Mouse (Mus musculus): ENCODE results near the gene Obscn. TPM values are rescaled to one million over a fixed set of nuclear protein-coding genes. Genes with fewer than 3 reads are reported as not detected.

Obscn gene
- polyA plus RNA-seq, 1 experiment from 2014 or later: 1.0 TPM

- H3K27ac ChIP-seq (ENCODE audit: low read length): peak within 1 kb of the TSS; percentile 81
- peak within 1 kb of the TSS; percentile 93 for H3K4me2 ChIP-seq (ENCODE audit: low read depth, low read length)
- WGBS: under 1% methylated on average over 64 of the region's 64 CpGs
- H3K4me3 ChIP-seq (ENCODE audit: low read length): peak within 1 kb of the TSS; percentile 98
- peaks cover 32% of the 10 kb centered on the region for H3K4me1 ChIP-seq (ENCODE audit: control insufficient read depth, insufficient read depth, low read length)
- peak; percentile 75 for ATAC-seq
- no peaks in the 10 kb centered on the region for H3K27me3 ChIP-seq (replicated peaks; ENCODE audit: control insufficient read depth, insufficient read depth, low read length)
- H3K9me3 ChIP-seq (ENCODE audit: control insufficient read depth, low read length): no peaks in the 10 kb centered on the region
- H3K36me3 ChIP-seq (ENCODE audit: control insufficient read depth, insufficient read depth, low read length): peaks cover 7% of the 10 kb centered on the region; the same call in 1 of the 2 replicates
- peak within 1 kb of the TSS; percentile 93 for H3K9ac ChIP-seq (ENCODE audit: low read depth, low read length)
Measured at GRCm38 (mm10) chr11:58978027-58978705, 158.0 kb downstream of the Obscn start, which contains the start of gene Trim11. TSS of gene Trim11 (plus strand) at chr11:58978093.

GRCm38 (mm10) chr11:58977607-58978026, 158.6 kb downstream of the Obscn start:
- H3K4me1 ChIP-seq (ENCODE audit: control insufficient read depth, insufficient read depth, low read length): peaks cover 32% of the 10 kb centered on the region
- peaks cover 3% of the 10 kb centered on the region; the same call in 1 of the 2 replicates for H3K36me3 ChIP-seq (ENCODE audit: control insufficient read depth, insufficient read depth, low read length)
- peak overlapping the region; percentile 93 for H3K9ac ChIP-seq (ENCODE audit: low read depth, low read length)
- H3K4me2 ChIP-seq (ENCODE audit: low read depth, low read length): peak overlapping the region; percentile 93
- ATAC-seq: peak; percentile 34
- peak overlapping the region; percentile 81 for H3K27ac ChIP-seq (ENCODE audit: low read length)
- under 1% methylated on average over 21 of the region's 21 CpGs for WGBS
- no peaks in the 10 kb centered on the region for H3K27me3 ChIP-seq (replicated peaks; ENCODE audit: control insufficient read depth, insufficient read depth, low read length)
- H3K9me3 ChIP-seq (ENCODE audit: control insufficient read depth, low read length): no peaks in the 10 kb centered on the region
- peak overlapping the region; percentile 98 for H3K4me3 ChIP-seq (ENCODE audit: low read length)

GRCm38 (mm10) chr11:58977150-58977549, 159.1 kb downstream of the Obscn start:
- H3K27me3 ChIP-seq (replicated peaks; ENCODE audit: control insufficient read depth, insufficient read depth, low read length): no peaks in the 10 kb centered on the region
- peak; percentile 43; the same call in 1 of the 2 replicates for ATAC-seq
- peak overlapping the region; percentile 98 for H3K4me3 ChIP-seq (ENCODE audit: low read length)
- WGBS: under 1% methylated on average over 29 of the region's 29 CpGs
- H3K4me2 ChIP-seq (ENCODE audit: low read depth, low read length): peak overlapping the region; percentile 93
- peak overlapping the region; percentile 81 for H3K27ac ChIP-seq (ENCODE audit: low read length)
- peak overlapping the region; percentile 93 for H3K9ac ChIP-seq (ENCODE audit: low read depth, low read length)
- H3K36me3 ChIP-seq (ENCODE audit: control insufficient read depth, insufficient read depth, low read length): no peaks in the 10 kb centered on the region; the same call in 1 of the 2 replicates
- peaks cover 32% of the 10 kb centered on the region for H3K4me1 ChIP-seq (ENCODE audit: control insufficient read depth, insufficient read depth, low read length)
- H3K9me3 ChIP-seq (ENCODE audit: control insufficient read depth, low read length): no peaks in the 10 kb centered on the region

GRCm38 (mm10) chr11:58974414-58974813, 161.8 kb downstream of the Obscn start:
- Histone ChIP-seq H3K4me3 (ENCODE audit: low read length) (no peak overlapping the region), H3K4me1 (ENCODE audit: control insufficient read depth, insufficient read depth, low read length) (peaks cover 11% of the 10 kb centered on the region), H3K9ac (ENCODE audit: low read depth, low read length) (no peak overlapping the region), H3K36me3 (ENCODE audit: control insufficient read depth, insufficient read depth, low read length) (no peaks in the 10 kb centered on the region), H3K9me3 (ENCODE audit: control insufficient read depth, low read length) (no peaks in the 10 kb centered on the region), H3K27me3 (replicated peaks; ENCODE audit: control insufficient read depth, insufficient read depth, low read length) (no peaks in the 10 kb centered on the region), H3K27ac (ENCODE audit: low read length) (no peak overlapping the region), H3K4me2 (ENCODE audit: low read depth, low read length) (no peak overlapping the region)
- WGBS: 87% methylated on average over 3 of the region's 3 CpGs
- ATAC-seq: no peak

- H3K9me3 ChIP-seq (ENCODE audit: control insufficient read depth, low read length): no peaks in the 10 kb centered on the region
- no peak overlapping the region for H3K4me2 ChIP-seq (ENCODE audit: low read depth, low read length)
- no peak overlapping the region for H3K4me3 ChIP-seq (ENCODE audit: low read length)
- H3K27me3 ChIP-seq (replicated peaks; ENCODE audit: control insufficient read depth, insufficient read depth, low read length): no peaks in the 10 kb centered on the region
- no peak overlapping the region for H3K27ac ChIP-seq (ENCODE audit: low read length)
- H3K36me3 ChIP-seq (ENCODE audit: control insufficient read depth, insufficient read depth, low read length): no peaks in the 10 kb centered on the region
- ATAC-seq: no peak
- WGBS: 91% methylated on average over 3 of the region's 3 CpGs
- no peak overlapping the region for H3K9ac ChIP-seq (ENCODE audit: low read depth, low read length)
- H3K4me1 ChIP-seq (ENCODE audit: control insufficient read depth, insufficient read depth, low read length): peaks cover 7% of the 10 kb centered on the region
Measured at GRCm38 (mm10) chr11:58971796-58972195, 164.4 kb downstream of the Obscn start.

- no peaks in the 10 kb centered on the region for H3K27me3 ChIP-seq (replicated peaks; ENCODE audit: control insufficient read depth, insufficient read depth, low read length)
- H3K4me1 ChIP-seq (ENCODE audit: control insufficient read depth, insufficient read depth, low read length): peaks cover 7% of the 10 kb centered on the region
- H3K9ac ChIP-seq (ENCODE audit: low read depth, low read length): no peak overlapping the region
- no peak overlapping the region for H3K4me2 ChIP-seq (ENCODE audit: low read depth, low read length)
- WGBS: 90% methylated on average over 21 of the region's 21 CpGs
- no peaks in the 10 kb centered on the region for H3K36me3 ChIP-seq (ENCODE audit: control insufficient read depth, insufficient read depth, low read length)
- H3K27ac ChIP-seq (ENCODE audit: low read length): no peak overlapping the region
- no peak for ATAC-seq
- H3K4me3 ChIP-seq (ENCODE audit: low read length): no peak overlapping the region
- no peaks in the 10 kb centered on the region for H3K9me3 ChIP-seq (ENCODE audit: control insufficient read depth, low read length)
Measured at GRCm38 (mm10) chr11:58970831-58971530, 165.2 kb downstream of the Obscn start.

- 48% methylated on average over 6 of the region's 6 CpGs for whole genome bisulfite sequencing
- H3K4me2 ChIP-seq (ENCODE audit: low read depth, low read length): no peak overlapping the region
- H3K9ac ChIP-seq (ENCODE audit: low read depth, low read length): no peak overlapping the region
- no peaks in the 10 kb centered on the region for H3K9me3 ChIP-seq (ENCODE audit: control insufficient read depth, low read length)
- H3K4me1 ChIP-seq (ENCODE audit: control insufficient read depth, insufficient read depth, low read length): peaks cover 15% of the 10 kb centered on the region
- no peak overlapping the region for H3K27ac ChIP-seq (ENCODE audit: low read length)
- no peaks in the 10 kb centered on the region for H3K36me3 ChIP-seq (ENCODE audit: control insufficient read depth, insufficient read depth, low read length)
- peak; percentile 83 for ATAC-seq
- H3K27me3 ChIP-seq (replicated peaks; ENCODE audit: control insufficient read depth, insufficient read depth, low read length): no peaks in the 10 kb centered on the region
- H3K4me3 ChIP-seq (ENCODE audit: low read length): no peak overlapping the region
Measured at GRCm38 (mm10) chr11:58969659-58970058, 166.5 kb downstream of the Obscn start.

- no peak overlapping the region for H3K4me2 ChIP-seq (ENCODE audit: low read depth, low read length)
- no peak for ATAC-seq
- no peak overlapping the region for H3K9ac ChIP-seq (ENCODE audit: low read depth, low read length)
- H3K27ac ChIP-seq (ENCODE audit: low read length): no peak overlapping the region
- H3K27me3 ChIP-seq (replicated peaks; ENCODE audit: control insufficient read depth, insufficient read depth, low read length): no peaks in the 10 kb centered on the region
- no peaks in the 10 kb centered on the region for H3K36me3 ChIP-seq (ENCODE audit: control insufficient read depth, insufficient read depth, low read length)
- peaks cover 15% of the 10 kb centered on the region for H3K4me1 ChIP-seq (ENCODE audit: control insufficient read depth, insufficient read depth, low read length)
- no peak overlapping the region for H3K4me3 ChIP-seq (ENCODE audit: low read length)
- H3K9me3 ChIP-seq (ENCODE audit: control insufficient read depth, low read length): no peaks in the 10 kb centered on the region
- 72% methylated on average over 8 of the region's 8 CpGs for WGBS
Measured at GRCm38 (mm10) chr11:58969027-58969426, 167.2 kb downstream of the Obscn start.

- Histone ChIP-seq H3K27ac (ENCODE audit: low read length) (no peak overlapping the region), H3K4me2 (ENCODE audit: low read depth, low read length) (no peak overlapping the region), H3K4me1 (ENCODE audit: control insufficient read depth, insufficient read depth, low read length) (peaks cover 17% of the 10 kb centered on the region), H3K9ac (ENCODE audit: low read depth, low read length) (no peak overlapping the region), H3K4me3 (ENCODE audit: low read length) (no peak overlapping the region), H3K9me3 (ENCODE audit: control insufficient read depth, low read length) (no peaks in the 10 kb centered on the region), H3K27me3 (replicated peaks; ENCODE audit: control insufficient read depth, insufficient read depth, low read length) (no peaks in the 10 kb centered on the region), H3K36me3 (ENCODE audit: control insufficient read depth, insufficient read depth, low read length) (no peaks in the 10 kb centered on the region)
- WGBS: 74% methylated on average over 7 of the region's 7 CpGs
- ATAC-seq: no peak
Measured at GRCm38 (mm10) chr11:58968551-58968950, 167.7 kb downstream of the Obscn start.
